Mouse (Mus musculus): ENCODE results near the gene Clec16a.

The Clec16a gene

GRCm38 (mm10) chr16:10586546-10586945 is 41.4 kb downstream of the Clec16a start:
- no peak for DNase-seq (ENCODE audit: low spot score)

- DNase-seq (ENCODE audit: low spot score), result no peak
Measured at GRCm38 (mm10) chr16:10599888-10600740, 55.0 kb downstream of the Clec16a start.

- DNase-seq (ENCODE audit: low spot score), result no peak
Measured at GRCm38 (mm10) chr16:10607802-10608201, 62.7 kb downstream of the Clec16a start.

DNA sequence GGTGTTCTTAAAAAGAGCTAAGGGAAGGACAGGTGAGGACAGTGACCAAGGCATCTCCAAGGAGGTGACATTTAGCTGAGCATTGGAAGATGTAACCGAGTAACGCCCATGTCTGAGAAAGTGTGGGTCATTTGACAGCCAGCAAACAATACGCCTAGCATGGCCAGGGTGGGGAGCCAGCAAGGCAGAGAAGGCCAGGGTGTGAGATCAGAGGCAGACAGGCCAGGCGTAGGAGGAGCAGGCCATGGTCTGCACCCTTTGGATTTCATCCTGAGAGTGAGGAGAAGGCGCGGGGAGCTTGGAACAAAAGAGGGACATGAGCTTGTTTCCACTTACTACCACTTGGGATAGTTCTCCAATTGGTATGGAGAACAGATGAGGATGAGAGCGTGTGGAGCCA is 64.8 kb downstream of the Clec16a start:
- DNase-seq (ENCODE audit: low spot score), result no peak

DNA sequence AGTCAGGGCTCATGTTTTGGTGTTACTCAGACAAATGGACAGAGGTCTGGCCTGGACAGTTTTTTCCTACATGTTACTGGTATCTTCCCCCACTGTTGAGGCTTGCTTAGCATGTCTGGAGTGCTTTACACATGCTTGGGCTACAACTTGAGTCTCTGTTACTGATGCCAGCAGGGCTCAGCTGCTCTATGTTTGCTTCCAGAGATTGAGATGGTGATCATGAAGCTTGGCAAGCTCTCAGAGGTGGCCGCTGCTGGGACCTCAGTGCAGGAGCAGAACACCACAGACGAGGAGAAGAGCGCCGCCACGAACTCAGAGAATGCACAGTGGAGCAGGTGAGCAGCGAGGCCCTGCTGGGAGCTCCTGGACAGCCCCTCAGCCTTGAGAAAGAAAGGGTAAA is 65.7 kb downstream of the Clec16a start:
- DNase-seq (ENCODE audit: low spot score), result no peak

DNA sequence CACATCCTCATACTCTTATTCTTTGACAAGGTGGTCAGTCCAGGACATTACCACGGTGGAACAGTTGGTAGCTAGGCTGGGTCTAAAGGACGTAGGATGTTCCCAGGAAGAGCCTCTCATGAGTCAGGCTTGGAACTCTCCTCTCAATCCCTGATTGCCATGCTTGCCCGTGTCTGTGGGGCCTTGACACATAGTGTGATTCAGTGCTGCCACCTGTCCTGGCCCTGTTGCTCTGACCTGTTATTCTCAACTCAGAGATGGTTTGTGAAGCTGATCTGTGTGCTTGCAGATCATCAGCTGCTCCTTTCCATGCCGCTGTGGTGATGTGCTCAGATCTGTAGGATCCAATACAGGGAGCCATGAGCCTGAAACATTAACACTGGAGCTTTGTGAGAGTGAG is 66.2 kb downstream of the Clec16a start:
- no peak for DNase-seq (ENCODE audit: low spot score)

- no peak for DNase-seq (ENCODE audit: low spot score)
Measured at GRCm38 (mm10) chr16:10613996-10614395, 68.9 kb downstream of the Clec16a start.

- DNase-seq (ENCODE audit: low spot score), result no peak
Measured at GRCm38 (mm10) chr16:10620961-10621614, 75.9 kb downstream of the Clec16a start.

GRCm38 (mm10) chr16:10621710-10622109 is 76.6 kb downstream of the Clec16a start:
- DNase-seq (ENCODE audit: low spot score), result no peak

GRCm38 (mm10) chr16:10626116-10626515 is 81.0 kb downstream of the Clec16a start:
- no peak for DNase-seq (ENCODE audit: low spot score)

DNA sequence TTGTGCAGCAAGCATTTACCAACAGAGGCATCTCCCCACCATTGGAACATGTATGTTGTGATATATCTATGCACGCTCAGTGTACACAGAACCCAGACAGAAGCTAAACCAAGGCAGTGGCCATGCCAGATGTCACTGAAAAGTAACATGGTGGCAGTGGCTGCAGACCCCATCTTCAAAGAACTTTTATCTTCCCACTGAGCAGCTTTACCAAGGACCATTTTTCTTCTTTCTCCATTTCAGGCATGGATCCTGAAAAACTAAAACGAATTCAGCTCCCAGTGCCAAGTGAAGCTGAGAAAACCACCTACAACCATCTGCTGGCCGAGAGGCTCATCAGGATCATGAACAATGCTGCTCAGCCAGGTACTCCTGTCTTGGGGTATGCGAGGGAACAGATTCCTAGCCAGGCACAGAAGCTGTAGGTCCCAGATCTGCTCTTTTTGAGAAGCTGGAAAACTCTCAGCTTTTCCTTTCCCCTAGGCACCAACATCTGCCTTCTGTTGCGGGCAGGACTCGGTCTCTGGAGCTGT is 82.1 kb downstream of the Clec16a start:
- no peak for DNase-seq (ENCODE audit: low spot score)

- DNase-seq (ENCODE audit: low spot score), result no peak
Measured at GRCm38 (mm10) chr16:10628030-10628555, 83.0 kb downstream of the Clec16a start.

DNA sequence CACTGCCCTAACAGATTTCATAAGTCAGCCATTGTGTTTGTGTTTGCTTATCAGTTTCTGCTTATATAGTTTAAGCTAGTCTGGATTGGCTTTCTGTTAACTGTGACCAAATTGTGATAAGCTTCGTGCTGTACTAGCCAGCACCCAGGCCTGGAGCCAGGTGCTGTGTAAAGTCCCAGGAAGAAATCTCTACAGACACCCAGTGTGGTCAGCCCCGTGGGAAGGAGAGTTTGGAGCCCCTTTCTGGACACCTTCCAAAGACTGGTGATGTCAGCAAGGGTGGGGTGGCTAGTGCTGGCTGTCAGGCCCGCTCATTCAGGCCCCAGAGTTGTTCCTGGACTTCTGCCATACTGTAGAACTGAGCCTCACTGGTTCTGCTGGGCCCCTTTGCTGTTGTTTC is 83.8 kb downstream of the Clec16a start:
- no peak for DNase-seq (ENCODE audit: low spot score)

- no peak for DNase-seq (ENCODE audit: low spot score)
Measured at GRCm38 (mm10) chr16:10629361-10629760, 84.2 kb downstream of the Clec16a start.

DNA sequence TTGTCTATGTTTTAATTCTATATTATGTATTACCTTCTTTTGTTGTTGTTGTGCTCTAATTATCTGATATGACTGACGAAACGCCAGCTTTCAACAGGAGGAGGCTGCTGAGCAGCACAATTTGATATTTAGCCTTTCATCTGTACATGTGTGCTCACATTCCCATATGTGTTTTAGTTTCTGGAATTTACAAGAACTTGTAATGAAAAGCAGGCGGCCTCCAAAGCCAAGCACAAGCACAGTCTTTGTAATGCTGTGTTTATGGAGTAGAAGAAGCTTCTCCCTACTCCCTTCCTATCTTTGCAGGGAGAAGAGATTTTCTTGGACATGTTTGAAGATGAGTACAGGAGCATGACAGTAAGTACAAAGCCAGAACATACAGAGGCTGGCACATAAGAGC is 89.8 kb downstream of the Clec16a start:
- DNase-seq (ENCODE audit: low spot score), result no peak

DNA sequence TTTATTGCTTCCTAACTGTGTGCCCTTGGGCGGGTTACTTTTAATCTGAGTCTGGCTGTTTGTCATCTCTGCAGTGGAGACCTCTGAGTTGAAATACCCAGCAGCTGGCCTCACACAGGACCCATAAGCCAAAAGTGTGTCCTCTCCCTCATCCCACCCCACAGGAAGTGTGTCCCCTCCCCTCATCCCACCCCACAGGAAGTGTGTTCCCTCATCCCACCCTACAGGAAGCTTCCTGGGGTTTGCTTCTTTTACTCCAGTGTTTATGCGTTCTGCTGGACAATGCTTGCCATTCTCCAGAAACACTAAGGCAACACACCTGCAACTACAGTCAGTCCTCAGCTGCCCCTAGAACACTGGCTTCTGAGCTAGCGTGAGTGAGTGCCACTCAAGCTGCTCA is 92.8 kb downstream of the Clec16a start:
- no peak for DNase-seq (ENCODE audit: low spot score)

DNA sequence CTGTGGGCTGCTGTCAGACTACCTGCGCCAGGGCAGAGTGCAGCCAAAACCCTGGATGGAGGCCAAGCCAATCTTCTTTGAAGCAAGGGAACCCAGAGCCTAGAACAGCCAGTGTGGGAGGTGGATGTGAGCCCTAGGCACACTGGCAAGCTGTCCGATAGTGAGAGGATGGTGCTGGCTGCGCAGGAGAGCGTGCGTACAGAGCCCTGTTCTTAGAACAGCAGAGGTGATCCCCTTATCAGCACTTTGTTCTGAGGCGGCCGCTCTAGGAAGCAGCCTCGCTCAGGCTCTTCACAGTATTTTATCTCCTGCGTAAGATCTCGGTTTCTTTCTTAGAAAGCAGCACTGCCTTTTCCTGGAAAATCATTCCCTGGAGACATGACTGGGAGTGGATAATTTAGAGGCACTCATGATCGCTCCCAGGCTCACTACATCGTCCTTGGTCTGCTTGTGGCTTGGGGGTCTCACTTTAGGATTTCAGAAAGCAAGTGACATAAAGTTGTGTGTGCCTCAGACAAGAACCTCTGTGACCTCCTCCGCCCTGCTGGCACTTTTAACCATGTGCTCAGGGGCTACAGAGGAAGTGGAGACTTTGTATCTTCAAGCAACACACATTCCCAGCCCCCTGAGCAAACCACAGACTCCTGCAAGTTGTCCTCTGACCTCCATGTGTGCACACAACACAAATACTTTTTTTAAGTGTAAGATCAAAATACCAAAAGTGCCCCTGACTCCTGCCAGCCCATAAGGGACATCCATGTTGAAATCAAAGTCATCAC is 94.2 kb downstream of the Clec16a start:
- DNase-seq (ENCODE audit: low spot score), result no peak

GRCm38 (mm10) chr16:10640041-10640440 is 94.9 kb downstream of the Clec16a start:
- DNase-seq (ENCODE audit: low spot score), result peak; percentile 37

DNA sequence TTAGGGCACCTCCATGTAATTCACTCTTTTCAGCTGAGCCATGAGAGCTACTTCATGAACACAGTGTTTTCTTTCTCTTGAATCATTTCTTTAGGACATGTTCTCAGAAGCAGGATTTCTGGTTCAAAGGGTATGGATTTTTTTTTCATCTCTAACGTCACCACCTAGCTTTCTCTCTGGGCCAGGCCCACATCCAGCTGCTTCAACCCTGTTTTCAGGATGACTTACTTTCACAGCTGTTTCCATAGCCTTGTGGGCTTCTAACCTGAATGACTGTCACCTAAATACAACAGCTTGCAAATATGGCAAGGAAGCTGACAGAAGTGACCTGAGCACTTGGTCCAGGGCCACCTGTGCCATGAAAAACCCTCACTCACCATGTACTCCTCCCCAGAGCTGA is 96.0 kb downstream of the Clec16a start:
- DNase-seq (ENCODE audit: low spot score), result no peak

DNA sequence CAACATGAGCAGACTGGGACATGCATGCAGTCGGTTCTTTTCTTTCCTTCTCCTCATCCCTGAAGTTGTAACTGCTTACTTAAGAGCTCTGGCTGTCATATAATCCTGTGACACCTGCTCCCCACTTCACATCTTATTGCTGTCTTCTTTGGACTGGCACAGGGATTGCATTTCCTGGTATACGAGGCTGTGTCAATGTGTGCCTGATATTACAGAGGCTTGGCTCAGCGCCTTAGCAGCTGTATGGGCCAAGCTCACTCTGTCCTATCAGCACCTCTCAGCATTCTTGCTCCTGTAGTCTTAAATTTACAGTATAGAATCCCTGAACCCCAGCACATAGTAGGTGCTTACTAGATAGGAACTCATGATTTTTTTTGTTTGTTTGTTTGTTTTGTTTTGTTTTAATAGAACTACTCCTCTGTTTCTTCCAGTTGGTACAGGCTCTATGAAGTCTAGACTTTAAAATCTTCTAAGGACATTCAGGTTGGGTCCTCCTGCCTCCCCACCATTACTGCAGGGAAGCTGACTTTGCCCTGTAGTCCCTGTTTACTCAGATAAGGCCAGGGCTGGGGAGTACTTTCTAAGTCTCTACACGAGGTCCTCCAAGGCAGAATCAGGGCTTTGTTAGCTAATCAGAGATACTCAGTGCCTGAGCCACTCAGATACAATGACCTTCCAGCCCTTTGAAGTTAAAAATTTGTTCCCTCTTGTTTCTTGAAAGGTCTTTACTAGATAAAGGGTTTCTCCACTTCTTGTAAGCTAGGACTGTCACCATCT is 97.9 kb downstream of the Clec16a start:
- DNase-seq (ENCODE audit: low spot score), result no peak

DNA sequence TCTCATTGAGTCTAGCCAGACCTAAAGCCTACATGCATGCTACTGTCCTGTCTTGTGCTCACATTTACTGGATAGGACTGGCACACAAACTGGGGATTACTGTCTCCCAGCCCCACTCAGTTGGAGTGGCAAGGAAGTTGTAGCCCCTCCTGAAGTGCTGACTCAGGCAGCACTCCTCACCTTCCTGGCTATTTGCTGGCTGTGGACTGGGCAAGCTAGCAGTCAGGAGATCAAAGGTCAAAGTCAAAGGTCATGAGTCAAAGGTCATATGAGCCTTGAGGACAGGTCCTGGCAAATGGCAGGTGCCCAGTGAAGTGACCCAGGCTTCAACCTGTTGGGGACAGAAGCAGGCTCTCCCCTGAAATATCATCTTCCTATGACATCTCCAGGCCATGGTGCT is 99.1 kb downstream of the Clec16a start:
- no peak for DNase-seq (ENCODE audit: low spot score)

- DNase-seq (ENCODE audit: low spot score), result no peak
Measured at GRCm38 (mm10) chr16:10644731-10645130, 99.6 kb downstream of the Clec16a start.
